Mouse (Mus musculus) left cerebral cortex, adult 8-10 months (tissue): ENCODE measurements at regions not wholly inside any gene's neighbourhood (a gene's known extent, or its start where the extent isn't known, plus 50 kb on each side); places are given as distances from the start of the nearest gene placed in this dataset.

Experiments
- DNase-seq, 2 experiments: peaks; one replicate each; pipeline ENCODE4 v3.0.0; 2022; ENCODE audit warnings: low spot score in 2 of 2

GRCm38 (mm10) chr8:127894284-127894683 lies 464.1 kb upstream of the Nrp1 start:
- no peak for DNase-seq

- DNase-seq, result no peak
Observed at GRCm38 (mm10) chr8:127908436-127908835, 450.0 kb upstream of the Nrp1 start.

- no peak for DNase-seq
Observed at GRCm38 (mm10) chr8:127909580-127909979, 448.8 kb upstream of the Nrp1 start.

GRCm38 (mm10) chr8:127914086-127914485 lies 444.3 kb upstream of the Nrp1 start:
- DNase-seq, result peak in 1 of 2 experiments; percentile 62

- DNase-seq, result no peak
Observed at GRCm38 (mm10) chr8:127914914-127915313, 443.5 kb upstream of the Nrp1 start.

GRCm38 (mm10) chr8:127915591-127916028 lies 442.8 kb upstream of the Nrp1 start:
- peak in 1 of 2 experiments; percentile 20 for DNase-seq

GRCm38 (mm10) chr8:127921925-127922324 lies 436.5 kb upstream of the Nrp1 start:
- DNase-seq, result no peak

GRCm38 (mm10) chr8:127923321-127923720 lies 435.1 kb upstream of the Nrp1 start:
- no peak for DNase-seq

- DNase-seq, result no peak
Observed at GRCm38 (mm10) chr8:127932276-127932675, 426.1 kb upstream of the Nrp1 start.

- DNase-seq, result no peak
Observed at GRCm38 (mm10) chr8:127936792-127937435, 421.5 kb upstream of the Nrp1 start.

- DNase-seq, result peak in 1 of 2 experiments; percentile 11
Observed at GRCm38 (mm10) chr8:127939284-127939985, 419.0 kb upstream of the Nrp1 start.

- no peak for DNase-seq
Observed at GRCm38 (mm10) chr8:127939986-127940359, 418.4 kb upstream of the Nrp1 start.

- DNase-seq, result no peak
Observed at GRCm38 (mm10) chr8:127942319-127942718, 416.1 kb upstream of the Nrp1 start.

- DNase-seq, result no peak
Observed at GRCm38 (mm10) chr8:127944955-127945498, 413.4 kb upstream of the Nrp1 start.

- DNase-seq, result no peak
Observed at GRCm38 (mm10) chr8:127957571-127957970, 400.8 kb upstream of the Nrp1 start.

- no peak for DNase-seq
Observed at GRCm38 (mm10) chr8:127958351-127959044, 399.9 kb upstream of the Nrp1 start.

GRCm38 (mm10) chr8:127962862-127963261 lies 395.5 kb upstream of the Nrp1 start:
- DNase-seq, result no peak

GRCm38 (mm10) chr8:127963625-127964024 lies 394.8 kb upstream of the Nrp1 start:
- DNase-seq, result no peak

GRCm38 (mm10) chr8:127964801-127965200 lies 393.6 kb upstream of the Nrp1 start:
- DNase-seq, result no peak

GRCm38 (mm10) chr8:127965341-127965740 lies 393.1 kb upstream of the Nrp1 start:
- no peak for DNase-seq

- DNase-seq, result no peak
Observed at GRCm38 (mm10) chr8:127968026-127968425, 390.4 kb upstream of the Nrp1 start.

GRCm38 (mm10) chr8:127973194-127973593 lies 385.2 kb upstream of the Nrp1 start:
- no peak for DNase-seq
